Mouse (Mus musculus) hindbrain, postnatal 0 days (tissue): Measurements from ENCODE around the gene Shkbp1. TPM values are rescaled to one million over a fixed set of nuclear protein-coding genes. Genes with fewer than 3 reads are reported as not detected.

Experiments used
- ATAC-seq: fragments of 200-750 bp; cut with Nextera tagmentation; 2 replicates; pipeline ENCODE4 v1.8.0; 2017; ENCODE audit warnings: mild to moderate bottlenecking, moderate TSS enrichment, moderate library complexity
- DNase-seq: peaks from one replicate; pipeline ENCODE4 v3.0.0-alpha.2; 2015; ENCODE audit warnings: low spot score
- H3K27ac ChIP-seq: fragments of 300-500 bp; sonication (generic); 2 replicates; pipeline ENCODE4 v1.5.1; 2014; ENCODE audit warnings: mild to moderate bottlenecking
- H3K27me3 ChIP-seq: fragments of 300-500 bp; sonication (generic); 2 replicates; pipeline ENCODE4 v1.6.1; 2014; ENCODE audit warnings: low read length, mixed read lengths; ENCODE audit not compliant: insufficient read depth
- H3K36me3 ChIP-seq: fragments of 300-500 bp; sonication (generic); 2 replicates; pipeline ENCODE4 v1.6.1; 2014; ENCODE audit warnings: low read length, mixed read lengths; ENCODE audit not compliant: insufficient read depth
- H3K4me1 ChIP-seq: fragments of 300-500 bp; sonication (generic); 2 replicates; pipeline ENCODE4 v1.6.1; 2014; ENCODE audit warnings: antibody characterized with exemption, low read length, mixed read lengths; ENCODE audit not compliant: insufficient read depth
- H3K4me2 ChIP-seq: fragments of 300-500 bp; sonication (generic); 2 replicates; pipeline ENCODE4 v1.6.1; 2014; ENCODE audit warnings: low read depth, mild to moderate bottlenecking, low read length, moderate library complexity, mixed read lengths
- H3K4me3 ChIP-seq: fragments of 300-500 bp; sonication (generic); 2 replicates; pipeline ENCODE4 v1.5.1; 2014; ENCODE audit warnings: low read length
- H3K9ac ChIP-seq: fragments of 300-500 bp; sonication (generic); replicated peaks from 2 replicates; pipeline ENCODE4 v1.6.1; 2014; ENCODE audit warnings: mild to moderate bottlenecking, low read length, moderate library complexity, mixed read lengths
- H3K9me3 ChIP-seq: fragments of 300-500 bp; sonication (generic); 2 replicates; pipeline ENCODE4 v1.6.1; 2016; ENCODE audit warnings: low read length, mixed read lengths
- CTCF ChIP-seq: IDR thresholded peaks from 2 replicates; pipeline ENCODE4 v1.5.1; 2016; ENCODE audit warnings: antibody characterized with exemption, control low read depth, low read depth
- WGBS: fragments of 180-500 bp; shearing (Covaris S2); extraction: QIAGEN DNeasy Blood & Tissue Kit; methylation state at CpG from one replicate; pipeline ENCODE4 v1.1.7; 2014; 5-methylcytosine and 5-hydroxymethylcytosine counted together
- polyA plus RNA-seq: library from polyadenylated mRNA; unstranded; fragments of >200 nt; fragmentation: Nextera tagmentation; extraction: Ambion mirVana; gene quantifications from 2 replicates; pipeline ENCODE4 v1.2.1, GENCODE M21; 2015
- total RNA-seq: library from RNA; depleted of rRNA; stranded (reverse); fragments of >200 nt; gene quantifications from 2 replicates; pipeline ENCODE4 v1.2.3, GENCODE M21; 2014; rRNA removed

Gene Shkbp1
- total and polyA plus RNA-seq, 2 experiments from 2014 or later, result 20.2 to 31.2 TPM

DNA sequence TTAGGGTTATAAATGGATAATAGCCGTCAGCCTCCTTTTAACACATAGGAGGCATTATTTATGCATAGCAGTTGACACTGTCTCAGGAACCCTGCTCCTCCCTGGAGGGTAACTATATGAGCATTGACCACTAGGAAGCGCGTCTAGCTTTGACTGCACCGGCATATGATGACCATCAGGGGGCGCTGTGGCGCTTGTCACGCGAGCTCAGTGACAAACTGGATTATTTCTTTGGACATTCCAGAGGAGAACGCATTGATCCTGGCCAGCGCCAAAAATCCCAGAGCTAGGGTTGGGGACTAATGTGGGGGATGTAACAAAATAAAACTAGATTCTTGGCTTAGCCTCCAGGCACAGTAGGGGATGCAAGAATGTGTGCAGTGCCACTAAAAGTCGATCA, 53.6 kb downstream of the Shkbp1 start:
- ATAC-seq, result peak; percentile 55; the same call in 1 of the 2 replicates
- H3K9me3 ChIP-seq, result no peaks in the 10 kb centered on the region
- TF ChIP-seq CTCF, result peak; percentile 97
- 6% methylated on average over 11 of the region's 11 CpGs for WGBS
- H3K27me3 ChIP-seq, result no peaks in the 10 kb centered on the region
- H3K4me2 ChIP-seq, result no peak overlapping the region
- no peaks in the 10 kb centered on the region for H3K36me3 ChIP-seq
- no peak overlapping the region for H3K9ac ChIP-seq
- H3K27ac ChIP-seq, result no peak overlapping the region
- H3K4me3 ChIP-seq, result no peak overlapping the region
- peak; percentile 90 for DNase-seq
- H3K4me1 ChIP-seq, result no peaks in the 10 kb centered on the region

GRCm38 (mm10) chr7:27300801-27301200, 55.0 kb downstream of the Shkbp1 start:
- DNase-seq, result no peak

GRCm38 (mm10) chr7:27300351-27300750, 55.5 kb downstream of the Shkbp1 start:
- Histone ChIP-seq H3K9ac (no peak overlapping the region), H3K9me3 (no peaks in the 10 kb centered on the region), H3K27me3 (no peaks in the 10 kb centered on the region), H3K4me2 (no peak overlapping the region), H3K36me3 (no peaks in the 10 kb centered on the region), H3K4me1 (no peaks in the 10 kb centered on the region), H3K27ac (no peak overlapping the region), H3K4me3 (no peak overlapping the region)
- DNase-seq (no peak), ATAC-seq (no peak)
- WGBS, result 87% methylated on average over 4 of the region's 4 CpGs
- TF ChIP-seq CTCF, result no peak

More at GRCm38 (mm10) chr7:27300801-27301200, 55.0 kb downstream of the Shkbp1 start:
- Histone ChIP-seq H3K9me3 (no peaks in the 10 kb centered on the region), H3K4me2 (no peak overlapping the region), H3K27ac (no peak overlapping the region), H3K4me3 (no peak overlapping the region), H3K36me3 (no peaks in the 10 kb centered on the region), H3K9ac (no peak overlapping the region), H3K4me1 (no peaks in the 10 kb centered on the region), H3K27me3 (no peaks in the 10 kb centered on the region)
- ATAC-seq, result no peak
- TF ChIP-seq CTCF, result no peak
- WGBS, result 71% methylated on average over 5 of the region's 5 CpGs

DNA sequence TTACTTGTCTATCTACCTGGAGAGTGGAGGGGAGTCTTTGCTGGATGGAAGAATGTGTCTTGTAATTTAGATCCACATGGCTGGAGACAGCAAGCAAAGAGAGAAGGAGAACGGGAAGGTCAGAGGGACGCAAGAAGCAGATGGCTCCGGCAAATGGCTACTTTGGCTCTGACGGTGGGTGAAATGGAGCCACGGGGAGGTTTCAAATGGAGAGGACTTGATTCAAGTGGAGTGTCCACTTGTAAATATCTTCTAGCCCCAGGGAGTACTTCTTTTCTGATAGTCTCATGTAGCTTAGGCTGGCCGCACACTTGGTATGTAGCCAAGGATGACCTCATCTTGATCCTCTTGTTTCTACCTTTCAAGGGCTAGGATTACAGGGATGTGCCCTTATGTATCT, 57.0 kb downstream of the Shkbp1 start:
- H3K4me1 ChIP-seq, result no peaks in the 10 kb centered on the region
- no peak overlapping the region for H3K4me3 ChIP-seq
- H3K9me3 ChIP-seq, result no peaks in the 10 kb centered on the region
- no peaks in the 10 kb centered on the region for H3K27me3 ChIP-seq
- DNase-seq, result peak; percentile 21
- TF ChIP-seq CTCF, result no peak
- 74% methylated on average over 6 of the region's 6 CpGs for WGBS
- no peaks in the 10 kb centered on the region for H3K36me3 ChIP-seq
- no peak overlapping the region for H3K27ac ChIP-seq
- ATAC-seq, result no peak
- no peak overlapping the region for H3K9ac ChIP-seq
- no peak overlapping the region for H3K4me2 ChIP-seq

GRCm38 (mm10) chr7:27298033-27298610, 57.7 kb downstream of the Shkbp1 start:
- 86% methylated on average over 16 of the region's 16 CpGs for WGBS
- Histone ChIP-seq H3K9me3 (no peaks in the 10 kb centered on the region), H3K4me2 (no peak overlapping the region), H3K9ac (no peak overlapping the region), H3K4me3 (no peak overlapping the region), H3K36me3 (no peaks in the 10 kb centered on the region), H3K27ac (0 out of 2 replicates have a peak overlapping the region, but pooled peaks have one; percentile 11), H3K4me1 (no peaks in the 10 kb centered on the region), H3K27me3 (no peaks in the 10 kb centered on the region)
- no peak for DNase-seq
- ATAC-seq, result no peak
- no peak for TF ChIP-seq CTCF

DNA sequence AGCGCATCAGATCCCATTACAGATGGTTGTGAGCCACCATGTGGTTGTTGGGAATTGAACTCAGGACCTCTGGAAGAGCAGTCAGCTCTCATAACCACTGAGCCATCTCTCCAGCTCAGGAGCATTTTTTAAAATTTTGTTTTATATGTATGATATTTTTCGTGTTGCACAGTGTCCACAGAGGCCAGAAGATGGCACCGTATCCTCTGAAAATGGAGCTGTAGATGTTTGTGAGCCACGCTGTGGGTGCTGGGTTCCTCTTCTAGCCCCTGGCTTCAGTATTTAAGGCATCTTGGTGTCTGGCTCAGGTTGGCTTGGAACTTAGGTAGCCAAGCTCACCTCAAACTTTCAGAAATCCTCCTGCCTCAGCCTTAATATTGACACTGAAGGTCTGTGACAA, 59.3 kb downstream of the Shkbp1 start:
- no peaks in the 10 kb centered on the region for H3K9me3 ChIP-seq
- ATAC-seq (no peak), DNase-seq (no peak)
- no peak for TF ChIP-seq CTCF
- WGBS, result 95% methylated on average over 4 of the region's 4 CpGs
- H3K27ac ChIP-seq, result no peak overlapping the region
- H3K4me3 ChIP-seq, result no peak overlapping the region
- no peaks in the 10 kb centered on the region for H3K36me3 ChIP-seq
- no peak overlapping the region for H3K9ac ChIP-seq
- no peaks in the 10 kb centered on the region for H3K4me1 ChIP-seq
- no peaks in the 10 kb centered on the region for H3K27me3 ChIP-seq
- H3K4me2 ChIP-seq, result no peak overlapping the region

- 72% methylated on average over 4 of the region's 4 CpGs for WGBS
- no peak overlapping the region for H3K9ac ChIP-seq
- no peak for ATAC-seq
- H3K27me3 ChIP-seq, result no peaks in the 10 kb centered on the region
- H3K27ac ChIP-seq, result no peak overlapping the region
- H3K4me3 ChIP-seq, result no peak overlapping the region
- H3K9me3 ChIP-seq, result no peaks in the 10 kb centered on the region
- no peak overlapping the region for H3K4me2 ChIP-seq
- H3K36me3 ChIP-seq, result no peaks in the 10 kb centered on the region
- H3K4me1 ChIP-seq, result no peaks in the 10 kb centered on the region
- no peak for DNase-seq
- no peak for TF ChIP-seq CTCF
Observed at GRCm38 (mm10) chr7:27295956-27296355, 59.9 kb downstream of the Shkbp1 start.

Other genes starting within 250 kb of the Shkbp1 start
- gene Cyp2f2, start 236.1 kb downstream of the Shkbp1 start, total RNA-seq, result 1.3 TPM in 1 of 2 replicates, not detected in the other
- gene Cyp2f2, start 236.1 kb downstream of the Shkbp1 start, polyA plus RNA-seq, result 0.36 and 0.43 TPM in 2 replicates
- not detected in 2 replicates for gene Cyp2t4, start 202.3 kb downstream of the Shkbp1 start, total RNA-seq
- 0.09 and 0.32 TPM in 2 replicates for gene Cyp2t4, start 202.3 kb downstream of the Shkbp1 start, polyA plus RNA-seq
- 116 and 117 TPM in 2 replicates for gene Egln2, start 189.2 kb downstream of the Shkbp1 start, total RNA-seq
- gene Egln2, start 189.2 kb downstream of the Shkbp1 start, polyA plus RNA-seq, result 75.4 and 78.6 TPM in 2 replicates
- gene Rab4b, start 177.1 kb downstream of the Shkbp1 start, total RNA-seq, result 66.7 and 76.9 TPM in 2 replicates
- gene Rab4b, start 177.1 kb downstream of the Shkbp1 start, polyA plus RNA-seq, result 125 and 128 TPM in 2 replicates
- not detected in 2 replicates for gene Gm21983, start 174.9 kb downstream of the Shkbp1 start, total RNA-seq
- gene Gm21983, start 174.9 kb downstream of the Shkbp1 start, polyA plus RNA-seq, result 0.43 and 0.44 TPM in 2 replicates
- gene Mia, start 174.9 kb downstream of the Shkbp1 start, total RNA-seq, result 17.8 and 34.2 TPM in 2 replicates
- 63.6 and 70.1 TPM in 2 replicates for gene Mia, start 174.9 kb downstream of the Shkbp1 start, polyA plus RNA-seq
- gene BC024978, start 160.2 kb downstream of the Shkbp1 start, total RNA-seq, result 5.5 and 6.1 TPM in 2 replicates
- gene BC024978, start 160.2 kb downstream of the Shkbp1 start, polyA plus RNA-seq, result 2.1 and 2.5 TPM in 2 replicates
- 128 and 131 TPM in 2 replicates for gene Snrpa, start 159.7 kb downstream of the Shkbp1 start, total RNA-seq
- gene Snrpa, start 159.7 kb downstream of the Shkbp1 start, polyA plus RNA-seq, result 142 and 147 TPM in 2 replicates
- 14.3 and 18.8 TPM in 2 replicates for gene Itpkc, start 127.4 kb downstream of the Shkbp1 start, total RNA-seq
- gene Itpkc, start 127.4 kb downstream of the Shkbp1 start, polyA plus RNA-seq, result 3.3 and 4.0 TPM in 2 replicates
- gene Coq8b, start 123.0 kb downstream of the Shkbp1 start, total RNA-seq, result 26.5 and 27.6 TPM in 2 replicates
- 16.7 and 20.4 TPM in 2 replicates for gene Coq8b, start 123.0 kb downstream of the Shkbp1 start, polyA plus RNA-seq
- gene Numbl, start 97.6 kb downstream of the Shkbp1 start, total RNA-seq, result 140 and 161 TPM in 2 replicates
- 55.9 and 59.5 TPM in 2 replicates for gene Numbl, start 97.6 kb downstream of the Shkbp1 start, polyA plus RNA-seq
- gene Ltbp4, start 18.3 kb downstream of the Shkbp1 start, total RNA-seq, result 34.8 and 41.2 TPM in 2 replicates
- gene Ltbp4, start 18.3 kb downstream of the Shkbp1 start, polyA plus RNA-seq, result 10.5 and 10.6 TPM in 2 replicates
- gene Gm20479, start 1.4 kb upstream of the Shkbp1 start, total RNA-seq, result not detected in 2 replicates
- gene Gm20479, start 1.4 kb upstream of the Shkbp1 start, polyA plus RNA-seq, result not detected in 2 replicates
- gene Sptbn4, start 91.7 kb upstream of the Shkbp1 start, total RNA-seq, result 24.1 and 24.8 TPM in 2 replicates
- 2.8 and 3.4 TPM in 2 replicates for gene Sptbn4, start 91.7 kb upstream of the Shkbp1 start, polyA plus RNA-seq
- gene Blvrb, start 92.0 kb upstream of the Shkbp1 start, total RNA-seq, result 19.7 and 23.9 TPM in 2 replicates
- 23.0 and 23.4 TPM in 2 replicates for gene Blvrb, start 92.0 kb upstream of the Shkbp1 start, polyA plus RNA-seq
- gene Sertad3, start 117.7 kb upstream of the Shkbp1 start, total RNA-seq, result 5.0 and 6.3 TPM in 2 replicates
- gene Sertad3, start 117.7 kb upstream of the Shkbp1 start, polyA plus RNA-seq, result 7.9 and 8.4 TPM in 2 replicates
- gene Sertad1, start 130.9 kb upstream of the Shkbp1 start, total RNA-seq, result 7.2 and 9.4 TPM in 2 replicates
- 7.7 and 8.8 TPM in 2 replicates for gene Sertad1, start 130.9 kb upstream of the Shkbp1 start, polyA plus RNA-seq
- 1.8 and 2.1 TPM in 2 replicates for gene Prx, start 143.3 kb upstream of the Shkbp1 start, total RNA-seq
- 2.1 and 2.5 TPM in 2 replicates for gene Prx, start 143.3 kb upstream of the Shkbp1 start, polyA plus RNA-seq
- gene Hipk4, start 167.2 kb upstream of the Shkbp1 start, total RNA-seq, result 0.73 and 1.8 TPM in 2 replicates
- 1.6 and 1.9 TPM in 2 replicates for gene Hipk4, start 167.2 kb upstream of the Shkbp1 start, polyA plus RNA-seq
- 307 and 308 TPM in 2 replicates for gene Pld3, start 197.2 kb upstream of the Shkbp1 start, total RNA-seq
- 268 and 287 TPM in 2 replicates for gene Pld3, start 197.2 kb upstream of the Shkbp1 start, polyA plus RNA-seq
- 8.1 and 8.2 TPM in 2 replicates for gene 2310022A10Rik, start 197.2 kb upstream of the Shkbp1 start, total RNA-seq
- 25.7 and 26.1 TPM in 2 replicates for gene 2310022A10Rik, start 197.2 kb upstream of the Shkbp1 start, polyA plus RNA-seq
- gene Akt2, start 235.5 kb upstream of the Shkbp1 start, total RNA-seq, result 60.6 and 83.1 TPM in 2 replicates
- gene Akt2, start 235.5 kb upstream of the Shkbp1 start, polyA plus RNA-seq, result 62.3 and 64.0 TPM in 2 replicates